Mouse (Mus musculus) heart, embryonic 14.5 days (tissue): ENCODE data around the gene Gm9821. TPM values are rescaled to one million over a fixed set of nuclear protein-coding genes. Genes with fewer than 3 reads are reported as not detected.

ENCODE experiments used
- ATAC-seq: fragments of 200-750 bp; cut with Nextera tagmentation; 2 replicates; pipeline ENCODE4 v1.8.0; 2017; ENCODE audit warnings: low read depth, moderate TSS enrichment; ENCODE audit not compliant: insufficient number of reproducible peaks, insufficient read depth, low FRiP score
- H3K27ac ChIP-seq, 2 experiments: fragments of 200-500 bp in 1 of 2; fragments of 300-500 bp in 1 of 2; sonication (generic) in 1 of 2; replicated peaks in 1 of 2; 2 replicates each; pipeline ENCODE4 v1.5.1; 2012 to 2014; ENCODE audit warnings: low read depth in 2 of 2, low read length in 2 of 2, control low read depth in 1 of 2, mild to moderate bottlenecking in 1 of 2, mixed read lengths in 1 of 2; ENCODE audit not compliant: control insufficient read depth in 1 of 2, insufficient read depth in 1 of 2
- H3K27me3 ChIP-seq: fragments of 300-500 bp; sonication (generic); 2 replicates; pipeline ENCODE4 v1.6.1; 2014; ENCODE audit warnings: mild to moderate bottlenecking, low read length, control low read depth; ENCODE audit not compliant: control insufficient read depth, insufficient read depth
- H3K36me3 ChIP-seq: fragments of 300-500 bp; sonication (generic); 2 replicates; pipeline ENCODE4 v1.6.1; 2014; ENCODE audit warnings: mild to moderate bottlenecking, control low read depth, low read length, mixed read lengths; ENCODE audit not compliant: control insufficient read depth, insufficient read depth
- H3K4me1 ChIP-seq, 2 experiments: fragments of 200-500 bp in 1 of 2; fragments of 300-500 bp in 1 of 2; sonication (generic) in 1 of 2; 2 replicates each; pipeline ENCODE4 v1.6.1; 2012 to 2014; ENCODE audit warnings: low read length in 2 of 2, control low read depth in 1 of 2, mixed read lengths in 1 of 2; ENCODE audit not compliant: control insufficient read depth in 2 of 2, insufficient read depth in 2 of 2
- H3K4me2 ChIP-seq: fragments of 300-500 bp; sonication (generic); 2 replicates; pipeline ENCODE4 v1.6.1; 2014; ENCODE audit warnings: mild to moderate bottlenecking, low read length
- H3K4me3 ChIP-seq, 2 experiments: fragments of 200-500 bp in 1 of 2; fragments of 300-500 bp in 1 of 2; sonication (generic) in 1 of 2; 2 replicates each; pipeline ENCODE4 v1.5.1; 2012 to 2014; ENCODE audit warnings: low read length in 2 of 2, mild to moderate bottlenecking in 2 of 2, control low read depth in 1 of 2, low read depth in 1 of 2, moderate library complexity in 1 of 2; ENCODE audit not compliant: control insufficient read depth in 1 of 2, insufficient read depth in 1 of 2
- H3K9ac ChIP-seq: fragments of 300-500 bp; sonication (generic); 2 replicates; pipeline ENCODE4 v1.6.1; 2014; ENCODE audit warnings: mild to moderate bottlenecking, low read length
- H3K9me3 ChIP-seq: fragments of 300-500 bp; sonication (generic); 2 replicates; pipeline ENCODE4 v1.6.1; 2016; ENCODE audit warnings: low read length, control low read depth; ENCODE audit not compliant: control insufficient read depth
- WGBS: fragments of 180-500 bp; shearing (Covaris S2); extraction: QIAGEN DNeasy Blood & Tissue Kit; methylation state at CpG from one replicate; pipeline ENCODE4 v1.1.7; 2014; 5-methylcytosine and 5-hydroxymethylcytosine counted together
- polyA plus RNA-seq: library from polyadenylated mRNA; unstranded; fragments of >200 nt; fragmentation: Nextera tagmentation; extraction: Ambion mirVana; gene quantifications from 2 replicates; pipeline ENCODE4 v1.2.1, GENCODE M21; 2014

Gene Gm9821
- polyA plus RNA-seq, 1 experiment from 2014 or later: 2.8 TPM

- peak; percentile 68 for ATAC-seq
- Histone ChIP-seq H3K9ac (peak overlapping the region; percentile 76), H3K9me3 (no peaks in the 10 kb centered on the region), H3K4me1 (peaks cover 53 to 77% of the 10 kb centered on the region in 2 experiments), H3K36me3 (peaks cover 2% of the 10 kb centered on the region), H3K27ac (peak overlapping the region; percentile 97 to 98), H3K27me3 (no peaks in the 10 kb centered on the region), H3K4me3 (peak overlapping the region; percentile 42 to 50), H3K4me2 (peak overlapping the region; percentile 69)
- 14% methylated on average over 15 of the region's 15 CpGs for WGBS
These were observed 5.0 kb downstream of the Gm9821 start for GRCm38 (mm10) chr2:91950275-91951085.

GRCm38 (mm10) chr2:91953825-91954224, 8.3 kb downstream of the Gm9821 start:
- peak overlapping the region; percentile 54; the same call in 1 of the 2 replicates for H3K9ac ChIP-seq
- H3K4me3 ChIP-seq: no peak overlapping the region
- no peaks in the 10 kb centered on the region for H3K27me3 ChIP-seq
- H3K27ac ChIP-seq: peak overlapping the region; percentile 69 to 84
- H3K4me2 ChIP-seq: peak overlapping the region; percentile 8; the same call in 1 of the 2 replicates
- 9% methylated on average over 5 of the region's 5 CpGs for WGBS
- peak; percentile 50 for ATAC-seq
- peaks cover 49 to 78% of the 10 kb centered on the region in 2 experiments for H3K4me1 ChIP-seq
- H3K36me3 ChIP-seq: no peaks in the 10 kb centered on the region
- H3K9me3 ChIP-seq: no peaks in the 10 kb centered on the region

GRCm38 (mm10) chr2:91955121-91955591, 9.7 kb downstream of the Gm9821 start:
- Histone ChIP-seq H3K4me3 (no peak overlapping the region), H3K4me2 (no peak overlapping the region), H3K27ac (peak overlapping the region in 1 of 2 experiments; percentile 55; a peak in 1 of 4 replicates), H3K27me3 (no peaks in the 10 kb centered on the region), H3K9ac (peak overlapping the region; percentile 44), H3K4me1 (peaks cover 47 to 78% of the 10 kb centered on the region in 2 experiments), H3K36me3 (no peaks in the 10 kb centered on the region), H3K9me3 (no peaks in the 10 kb centered on the region)
- WGBS: 80% methylated on average over 4 of the region's 4 CpGs
- ATAC-seq: no peak

- ATAC-seq: no peak
- Histone ChIP-seq H3K9me3 (no peaks in the 10 kb centered on the region), H3K27me3 (no peaks in the 10 kb centered on the region), H3K9ac (no peak overlapping the region), H3K4me1 (peaks cover 44 to 72% of the 10 kb centered on the region in 2 experiments), H3K4me2 (no peak overlapping the region), H3K27ac (peak overlapping the region in 1 of 2 experiments; percentile 39; a peak in 2 of 4 replicates), H3K4me3 (no peak overlapping the region), H3K36me3 (no peaks in the 10 kb centered on the region)
- 79% methylated on average over 6 of the region's 6 CpGs for WGBS
These were observed 10.4 kb downstream of the Gm9821 start for GRCm38 (mm10) chr2:91955875-91956274.

- Histone ChIP-seq H3K36me3 (no peaks in the 10 kb centered on the region), H3K9ac (no peak overlapping the region), H3K27me3 (no peaks in the 10 kb centered on the region), H3K9me3 (no peaks in the 10 kb centered on the region), H3K27ac (peak overlapping the region; percentile 77 to 92), H3K4me3 (peak overlapping the region; percentile 2 to 11; a peak in 1 of 4 replicates), H3K4me1 (peaks cover 47 to 77% of the 10 kb centered on the region in 2 experiments), H3K4me2 (peak overlapping the region; percentile 40)
- ATAC-seq: peak; percentile 68
- WGBS: 4% methylated on average over 4 of the region's 4 CpGs
These were observed 11.6 kb downstream of the Gm9821 start for GRCm38 (mm10) chr2:91957096-91957495.

GRCm38 (mm10) chr2:91958049-91958448, 12.5 kb downstream of the Gm9821 start:
- Histone ChIP-seq H3K36me3 (no peaks in the 10 kb centered on the region), H3K4me3 (no peak overlapping the region), H3K4me2 (no peak overlapping the region), H3K27me3 (no peaks in the 10 kb centered on the region), H3K9ac (no peak overlapping the region), H3K4me1 (peaks cover 48 to 81% of the 10 kb centered on the region in 2 experiments), H3K9me3 (no peaks in the 10 kb centered on the region), H3K27ac (peak overlapping the region in 1 of 2 experiments; percentile 77; a peak in 2 of 4 replicates)
- 66% methylated on average over 8 of the region's 8 CpGs for WGBS
- no peak for ATAC-seq

- Histone ChIP-seq H3K4me3 (no peak overlapping the region), H3K4me2 (no peak overlapping the region), H3K4me1 (peaks cover 43 to 73% of the 10 kb centered on the region in 2 experiments), H3K9me3 (no peaks in the 10 kb centered on the region), H3K36me3 (no peaks in the 10 kb centered on the region), H3K27ac (no peak overlapping the region; a peak in 2 of 4 replicates), H3K27me3 (no peaks in the 10 kb centered on the region), H3K9ac (peak overlapping the region; percentile 41; the same call in 1 of the 2 replicates)
- 42% methylated on average over 10 of the region's 10 CpGs for WGBS
- no peak for ATAC-seq
These were observed 13.4 kb downstream of the Gm9821 start for GRCm38 (mm10) chr2:91958701-91959457.
